Mouse (Mus musculus) cerebellum, postnatal 4 days (tissue): ENCODE data around the gene Atg10.

Experiments used
- DNase-seq, 2 experiments: peaks; one replicate each; pipeline ENCODE4 v3.0.0; 2022; ENCODE audit warnings: low spot score in 2 of 2, mixed read lengths in 1 of 2

Atg10 gene

DNA sequence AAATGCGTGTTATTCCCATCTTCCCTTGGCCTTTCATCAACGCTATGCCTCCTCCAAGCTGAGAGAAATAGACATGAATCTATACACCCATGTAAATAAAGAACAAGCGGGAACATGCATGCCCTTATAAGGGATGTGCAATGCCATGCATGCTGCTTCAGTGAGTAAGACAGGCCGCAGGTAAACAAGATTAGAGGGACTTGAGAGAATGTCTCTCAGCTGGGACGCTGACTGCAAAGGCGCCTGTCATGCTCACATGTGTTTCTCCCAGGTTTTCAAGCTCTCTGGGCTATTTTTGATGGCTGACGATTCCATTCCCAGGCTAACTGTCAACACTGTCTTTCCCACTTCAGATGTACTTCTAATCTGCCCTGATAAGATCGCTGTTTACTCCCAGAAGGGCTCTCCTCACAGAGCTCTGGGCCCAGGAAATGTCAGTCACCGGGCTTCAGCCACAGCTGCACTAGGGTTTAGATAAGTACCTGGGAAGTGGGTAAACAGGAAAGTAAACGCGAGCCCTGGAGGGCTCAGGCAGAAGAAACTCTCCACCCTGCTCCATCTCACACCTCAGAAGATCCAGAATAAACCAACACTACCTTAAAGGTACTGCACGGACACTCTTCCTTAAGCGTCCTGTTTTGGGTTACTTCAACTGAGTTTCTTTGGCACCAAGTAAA is 337.8 kb downstream of the Atg10 start:
- DNase-seq, result no peak
